Mouse (Mus musculus) C2C12 (cell line): ENCODE measurements around the gene Kctd5. TPM values are rescaled to one million over a fixed set of nuclear protein-coding genes. Genes with fewer than 3 reads are reported as not detected.
"Not testable (repeated sequence)": the region's sequence is repeated elsewhere in the genome, so short reads cannot be mapped to it uniquely, and the experiment has no call there.

ENCODE experiments used
- H3K27me3 ChIP-seq: one replicate; pipeline ENCODE4 v1.6.1; 2011; ENCODE audit not compliant: control insufficient read depth, insufficient read depth, insufficient read length
- H3K36me3 ChIP-seq: one replicate; pipeline ENCODE4 v1.6.1; 2011; ENCODE audit not compliant: control insufficient read depth, insufficient read depth
- H3K4me3 ChIP-seq: one replicate; pipeline ENCODE4 v1.5.1; 2011; ENCODE audit warnings: mild to moderate bottlenecking, control low read depth; ENCODE audit not compliant: poor library complexity, insufficient read depth, severe bottlenecking
- H3K79me2 ChIP-seq: one replicate; pipeline ENCODE4 v1.6.1; 2011; ENCODE audit not compliant: control insufficient read depth, insufficient read depth
- H3K79me3 ChIP-seq: one replicate; pipeline ENCODE4 v1.6.1; 2011; ENCODE audit warnings: low read depth, control low read depth
- H3ac ChIP-seq: one replicate; pipeline ENCODE3; 2011; ENCODE audit warnings: low read depth; ENCODE audit not compliant: control insufficient read depth, insufficient read length
- CEBPB ChIP-seq: IDR thresholded peaks from one replicate; pipeline ENCODE4 v1.6.1; 2011; ENCODE audit warnings: low read depth, mild to moderate bottlenecking, control low read depth, moderate library complexity
- CTCF ChIP-seq: IDR thresholded peaks from one replicate; pipeline ENCODE4 v1.5.1; 2011; ENCODE audit not compliant: control insufficient read depth, insufficient read depth, insufficient read length
- FOSL1 ChIP-seq: IDR thresholded peaks from one replicate; pipeline ENCODE4 v1.8.0; 2011; ENCODE audit warnings: mild to moderate bottlenecking, low read length; ENCODE audit not compliant: poor library complexity, insufficient read depth, severe bottlenecking
- MAX ChIP-seq: IDR thresholded peaks from one replicate; pipeline ENCODE4 v1.6.1; 2011; ENCODE audit warnings: mild to moderate bottlenecking, control low read depth
- MYOD1 ChIP-seq: IDR thresholded peaks from one replicate; pipeline ENCODE4 v1.6.1; 2011; ENCODE audit warnings: low read depth; ENCODE audit not compliant: control insufficient read depth, insufficient read length
- MYOG ChIP-seq: IDR thresholded peaks from one replicate; pipeline ENCODE4 v1.6.1; 2011; ENCODE audit not compliant: control insufficient read depth, insufficient read length; ENCODE audit errors: extremely low read depth
- USF1 ChIP-seq: IDR thresholded peaks from one replicate; pipeline ENCODE4 v1.6.1; 2011; ENCODE audit warnings: low read depth, mild to moderate bottlenecking, control low read depth, moderate library complexity
- polyA plus RNA-seq: library from polyadenylated mRNA; unstranded; fragments of >200 nt; fragmentation: generic; extraction: Trizol; gene quantifications from one replicate; pipeline ENCODE4 v1.2.1, GENCODE M21; 2012; ENCODE audit warnings: missing spikeins

Gene Kctd5
- polyA plus RNA-seq, 1 experiment: 41.5 TPM

DNA sequence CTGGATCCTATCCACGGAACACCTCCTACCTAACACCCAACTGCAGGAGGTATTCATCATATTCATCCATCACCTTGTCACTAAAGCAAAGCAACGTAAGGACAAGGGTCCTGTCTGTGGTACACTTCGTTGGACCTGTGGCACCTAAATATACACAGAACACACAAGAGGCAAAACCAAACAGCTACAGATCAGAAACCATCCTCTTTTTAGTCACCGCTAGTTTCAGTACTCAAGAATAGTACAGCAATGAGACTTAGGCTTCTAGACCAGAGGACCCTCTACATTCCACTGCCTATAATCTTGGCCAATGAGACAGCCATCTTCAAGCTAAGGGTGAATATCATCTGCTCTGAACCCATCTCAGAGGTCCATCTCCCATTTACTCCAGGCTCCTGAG lies 25.1 kb upstream of the Kctd5 start:
- peaks cover 41% of the 10 kb centered on the region for H3K36me3 ChIP-seq

GRCm38 (mm10) chr17:24090575-24090974 lies 17.3 kb upstream of the Kctd5 start:
- TF ChIP-seq USF1: no peak
- TF ChIP-seq CTCF: no peak
- TF ChIP-seq MAX: no peak
- no peak for TF ChIP-seq CEBPB
- TF ChIP-seq MYOD1: no peak
- TF ChIP-seq FOSL1: no peak
- no peak for TF ChIP-seq MYOG
- H3K79me2 ChIP-seq: no peaks in the 10 kb centered on the region
- H3ac ChIP-seq: no peak overlapping the region
- H3K79me3 ChIP-seq: no peaks in the 10 kb centered on the region
- H3K4me3 ChIP-seq: no peak overlapping the region
- H3K27me3 ChIP-seq: no peaks in the 10 kb centered on the region
- peaks cover 42% of the 10 kb centered on the region for H3K36me3 ChIP-seq

More for the DNA sequence above, 25.1 kb upstream of the Kctd5 start:
- Histone ChIP-seq H3K4me3 (no peak overlapping the region), H3K27me3 (no peaks in the 10 kb centered on the region), H3K79me2 (no peaks in the 10 kb centered on the region), H3K79me3 (peaks cover 1% of the 10 kb centered on the region), H3ac (no peak overlapping the region)
- TF ChIP-seq CTCF (no peak), CEBPB (no peak), MYOG (no peak), USF1 (no peak), MYOD1 (no peak), FOSL1 (no peak), MAX (no peak)

GRCm38 (mm10) chr17:24086399-24086798 lies 13.1 kb upstream of the Kctd5 start:
- peaks cover 53% of the 10 kb centered on the region for H3K36me3 ChIP-seq
- H3K4me3 ChIP-seq, H3K79me2 ChIP-seq, H3K27me3 ChIP-seq, H3K79me3 ChIP-seq, H3ac ChIP-seq: not testable (repeated sequence)

GRCm38 (mm10) chr17:24084593-24084992 lies 11.3 kb upstream of the Kctd5 start:
- H3K79me3 ChIP-seq: no peaks in the 10 kb centered on the region
- no peak overlapping the region for H3ac ChIP-seq
- H3K27me3 ChIP-seq: no peaks in the 10 kb centered on the region
- peaks cover 37% of the 10 kb centered on the region for H3K36me3 ChIP-seq
- TF ChIP-seq USF1: no peak
- no peak for TF ChIP-seq MYOG
- TF ChIP-seq FOSL1: no peak
- no peak for TF ChIP-seq CTCF
- TF ChIP-seq CEBPB: no peak
- TF ChIP-seq MYOD1: no peak
- TF ChIP-seq MAX: no peak
- no peaks in the 10 kb centered on the region for H3K79me2 ChIP-seq
- H3K4me3 ChIP-seq: no peak overlapping the region

GRCm38 (mm10) chr17:24077101-24077500 lies 3.8 kb upstream of the Kctd5 start:
- H3ac ChIP-seq: no peak overlapping the region

DNA sequence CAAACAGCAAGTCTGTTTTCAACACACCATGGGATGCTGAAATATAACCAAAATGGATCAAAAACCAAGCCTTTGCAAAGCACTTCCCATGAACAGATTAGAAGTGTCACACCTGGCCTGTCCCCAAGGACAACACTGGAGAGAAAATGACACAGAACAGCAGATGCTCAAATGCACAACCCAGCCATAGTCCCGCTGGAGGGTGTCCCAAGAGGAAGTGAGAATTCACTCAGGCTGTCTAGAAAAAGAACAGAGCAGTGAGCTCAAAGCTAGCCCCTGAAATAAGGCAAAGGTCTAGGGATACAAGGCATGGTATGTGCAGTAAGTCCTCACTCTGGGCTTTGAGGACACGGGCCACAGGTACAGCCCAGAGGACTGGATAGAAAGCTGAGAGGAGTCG lies 3.8 kb downstream of the Kctd5 start:
- no peak overlapping the region for H3K4me3 ChIP-seq
- peaks cover 88% of the 10 kb centered on the region for H3K79me2 ChIP-seq
- no peaks in the 10 kb centered on the region for H3K27me3 ChIP-seq
- no peak overlapping the region for H3ac ChIP-seq
- TF ChIP-seq FOSL1: no peak
- TF ChIP-seq MYOG: no peak
- no peak for TF ChIP-seq MYOD1
- TF ChIP-seq MAX: no peak
- TF ChIP-seq CTCF: no peak
- no peak for TF ChIP-seq CEBPB
- TF ChIP-seq USF1: no peak
- H3K79me3 ChIP-seq: peaks cover 64% of the 10 kb centered on the region
- H3K36me3 ChIP-seq: peaks cover 32% of the 10 kb centered on the region

More at GRCm38 (mm10) chr17:24077101-24077500, 3.8 kb upstream of the Kctd5 start:
- Histone ChIP-seq H3K4me3 (no peak overlapping the region), H3K27me3 (no peaks in the 10 kb centered on the region), H3K36me3 (peaks cover 22% of the 10 kb centered on the region), H3K79me2 (peaks cover 12% of the 10 kb centered on the region), H3K79me3 (peaks cover 8% of the 10 kb centered on the region)
- no peak for TF ChIP-seq MAX
- TF ChIP-seq USF1: no peak
- no peak for TF ChIP-seq CEBPB
- TF ChIP-seq MYOD1: no peak
- TF ChIP-seq FOSL1: no peak
- no peak for TF ChIP-seq MYOG
- TF ChIP-seq CTCF: no peak
